In the genomic region with DNA sequence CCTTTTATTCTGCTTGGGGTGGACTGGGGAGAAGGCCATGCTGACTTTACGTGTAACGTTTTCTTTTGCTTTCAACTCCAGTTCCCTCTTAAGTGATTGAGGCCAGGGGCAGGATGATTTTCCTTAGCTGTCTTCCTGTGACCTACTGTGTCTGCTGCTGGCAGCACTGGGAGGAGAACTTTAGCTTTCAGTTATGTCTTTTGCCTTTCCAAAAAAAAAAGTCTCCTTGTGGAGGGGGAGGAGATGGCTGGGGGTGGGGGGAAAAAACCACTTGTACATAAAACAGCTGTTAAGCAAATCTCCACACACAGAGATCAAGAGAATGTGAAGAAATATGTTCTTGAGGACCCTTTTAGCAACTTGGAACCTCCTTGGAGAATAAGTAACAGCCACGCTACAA, we compare ENCODE assay signal across 15 mouse cellular contexts.
DNase-seq lines count a peak whose midpoint lies in the region; ATAC-seq and TF ChIP-seq lines count a peak whose summit lies in the region.
"Had no signal": no experiment of that assay in that cellular context is flagged by ENCODE, and none has a peak within 500 bp of the region (broad histone marks: within the 10 kb centered on the region; RNA-seq: fewer than 3 reads in every experiment).

No protein-coding gene starts in this region.

- TF ChIP-seq EP300 in heart, adult 2 months (IDR thresholded peaks at IDR 0.05; ENCODE audit: insufficient read depth, low read depth, low read length): no peak

- H3K27ac ChIP-seq in heart, adult 2 months: peak overlapping the region; percentile 59
- H3K27ac ChIP-seq in heart, embryonic 10.5 days: no peak overlapping the region
- peak overlapping the region; percentile 72 for H3K27ac ChIP-seq in kidney, embryonic 16.5 days (ENCODE audit: low read length)
- H3K27ac ChIP-seq: limb, embryonic 15.5 days; macrophage; midbrain, embryonic 12.5 days; neural tube, embryonic 15.5 days had no signal

- H3K36me3 ChIP-seq in heart, adult 2 months (ENCODE audit: control insufficient read depth, insufficient read depth, low read length): peaks cover 8% of the 10 kb centered on the region
- no peaks in the 10 kb centered on the region for H3K36me3 ChIP-seq in heart, embryonic 10.5 days
- no peaks in the 10 kb centered on the region for H3K36me3 ChIP-seq in kidney, embryonic 16.5 days (ENCODE audit: insufficient read depth, low read length)
- H3K36me3 ChIP-seq: limb, embryonic 15.5 days; midbrain, embryonic 12.5 days; neural tube, embryonic 15.5 days had no signal

- H3K79me2 ChIP-seq in heart, adult 2 months (replicated peaks; ENCODE audit: control insufficient read depth, insufficient read depth, low read length): no peaks in the 10 kb centered on the region

- DNase-seq in heart, adult 2 months: peak in 1 of 2 experiments; percentile 35
- DNase-seq in heart, embryonic 10.5 days (ENCODE audit: low spot score): no peak
- no peak for DNase-seq in kidney, postnatal 25 days
- DNase-seq in brain, adult 2 months (ENCODE audit: low read depth, low spot score): peak; percentile 2
- DNase-seq in kidney, postnatal 14 days: peak; percentile 42
- no peak for DNase-seq in urinary bladder, postnatal 4 days (ENCODE audit: low spot score in 2 of 2)
- DNase-seq: adrenal gland, postnatal 25 days; gastrocnemius, postnatal 25 days; thymus, postnatal 14 days had no signal

- no peaks in the 10 kb centered on the region for H3K9me3 ChIP-seq in heart, embryonic 10.5 days
- no peaks in the 10 kb centered on the region for H3K9me3 ChIP-seq in kidney, embryonic 16.5 days (ENCODE audit: low read length)
- H3K9me3 ChIP-seq: limb, embryonic 15.5 days; midbrain, embryonic 12.5 days; neural tube, embryonic 15.5 days had no signal

- intact Hi-C loops in heart, adult 2 months (cut with DNase I): no loop called here

- 36% methylated on average over 3 of the region's 3 CpGs for WGBS in heart, adult 2 months
- 39% methylated on average over 3 of the region's 3 CpGs for WGBS in heart, embryonic 10.5 days
- WGBS in kidney, embryonic 16.5 days: 22% methylated on average over 3 of the region's 3 CpGs

- H3K27me3 ChIP-seq in heart, adult 2 months (ENCODE audit: control insufficient read depth, insufficient read depth, low read length): no peaks in the 10 kb centered on the region
- no peaks in the 10 kb centered on the region for H3K27me3 ChIP-seq in heart, embryonic 10.5 days (ENCODE audit: insufficient read depth, poor library complexity, severe bottlenecking)
- no peaks in the 10 kb centered on the region for H3K27me3 ChIP-seq in kidney, embryonic 16.5 days (ENCODE audit: insufficient read depth, low read length)
- H3K27me3 ChIP-seq: limb, embryonic 15.5 days; midbrain, embryonic 12.5 days; neural tube, embryonic 15.5 days had no signal

- peaks cover 18% of the 10 kb centered on the region for H3K4me1 ChIP-seq in heart, adult 2 months (ENCODE audit: control insufficient read depth, insufficient read depth, low read length)
- H3K4me1 ChIP-seq in heart, embryonic 10.5 days: peaks cover 39% of the 10 kb centered on the region
- peaks cover 31% of the 10 kb centered on the region for H3K4me1 ChIP-seq in kidney, embryonic 16.5 days (ENCODE audit: insufficient read depth, low read length)

- H3K4me3 ChIP-seq in heart, adult 2 months: no peak overlapping the region
- no peak overlapping the region for H3K4me3 ChIP-seq in heart, embryonic 10.5 days
- H3K4me3 ChIP-seq in kidney, embryonic 16.5 days (ENCODE audit: low read length): no peak overlapping the region
- H3K4me3 ChIP-seq: limb, embryonic 15.5 days; midbrain, embryonic 12.5 days; neural tube, embryonic 15.5 days had no signal

- no peak for ATAC-seq in kidney, embryonic 16.5 days (ENCODE audit: low FRiP score, low TSS enrichment)
- ATAC-seq: activated CD4-positive, CD25-positive, alpha-beta regulatory T cell, adult 4 months had no signal

- TF ChIP-seq POLR2A in heart, adult 2 months (IDR thresholded peaks at IDR 0.05; ENCODE audit: insufficient read depth, low read depth, low read length): no peak

- H3K9ac ChIP-seq in heart, adult 2 months (ENCODE audit: low read depth, low read length): no peak overlapping the region
- no peak overlapping the region for H3K9ac ChIP-seq in kidney, embryonic 16.5 days (replicated peaks; ENCODE audit: low read length)
- H3K9ac ChIP-seq: limb, embryonic 15.5 days; midbrain, embryonic 12.5 days; neural tube, embryonic 15.5 days had no signal

- H3K4me2 ChIP-seq in kidney, embryonic 16.5 days (replicated peaks; ENCODE audit: low read depth, low read length): no peak overlapping the region
- H3K4me2 ChIP-seq: limb, embryonic 15.5 days; midbrain, embryonic 12.5 days; neural tube, embryonic 15.5 days had no signal

- no peak for TF ChIP-seq CTCF in heart, adult 2 months (IDR thresholded peaks at IDR 0.05)

Comparison
In these comparisons a context has a peak if more than half of its experiments do, and no peak if none do; other contexts are left out.
1. DNase-seq: peak in brain, adult 2 months (single experiment) and kidney, postnatal 14 days (single experiment); none in heart, embryonic 10.5 days (single experiment), kidney, postnatal 25 days (0 of 2) and urinary bladder, postnatal 4 days (0 of 2).